Mouse (Mus musculus): ENCODE results near the gene Sidt2. TPM values are rescaled to one million over a fixed set of nuclear protein-coding genes. Genes with fewer than 3 reads are reported as not detected.

Gene Sidt2
- polyA plus RNA-seq, 1 experiment: 9.5 TPM

GRCm38 (mm10) chr9:45952890-45953289, 2.2 kb downstream of the Sidt2 start:
- Histone ChIP-seq H3K9me3 (no peaks in the 10 kb centered on the region), H3K36me3 (replicated peaks; ENCODE audit: low read length) (peaks cover 54% of the 10 kb centered on the region), H3K4me3 (replicated peaks) (peak overlapping the region; percentile 99), H3K27me3 (replicated peaks) (no peaks in the 10 kb centered on the region), H3K4me1 (peaks cover 32% of the 10 kb centered on the region)
- TF ChIP-seq GATA1 (IDR thresholded peaks at IDR 0.05; ENCODE audit: borderline replicate concordance, low read length): no peak
- TF ChIP-seq FLI1 (IDR thresholded peaks at IDR 0.05; ENCODE audit: low read length): no peak

- Histone ChIP-seq H3K4me3 (replicated peaks) (peak overlapping the region; percentile 48), H3K4me1 (peaks cover 34% of the 10 kb centered on the region), H3K36me3 (replicated peaks; ENCODE audit: low read length) (peaks cover 63% of the 10 kb centered on the region), H3K9me3 (no peaks in the 10 kb centered on the region), H3K27me3 (replicated peaks) (no peaks in the 10 kb centered on the region)
- no peak for TF ChIP-seq FLI1 (IDR thresholded peaks at IDR 0.05; ENCODE audit: low read length)
- TF ChIP-seq GATA1 (IDR thresholded peaks at IDR 0.05; ENCODE audit: borderline replicate concordance, low read length): no peak
These were observed 3.0 kb downstream of the Sidt2 start for GRCm38 (mm10) chr9:45952057-45952456.

GRCm38 (mm10) chr9:45946872-45947183, 8.2 kb downstream of the Sidt2 start:
- Histone ChIP-seq H3K27me3 (replicated peaks) (peaks cover 2% of the 10 kb centered on the region), H3K4me1 (peaks cover 36% of the 10 kb centered on the region), H3K9me3 (no peaks in the 10 kb centered on the region), H3K36me3 (replicated peaks; ENCODE audit: low read length) (peaks cover 96% of the 10 kb centered on the region), H3K4me3 (replicated peaks) (no peak overlapping the region)
- TF ChIP-seq FLI1 (IDR thresholded peaks at IDR 0.05; ENCODE audit: low read length) (no peak), GATA1 (IDR thresholded peaks at IDR 0.05; ENCODE audit: borderline replicate concordance, low read length) (no peak)

GRCm38 (mm10) chr9:45946182-45946871, 8.7 kb downstream of the Sidt2 start:
- TF ChIP-seq GATA1 (IDR thresholded peaks at IDR 0.05; ENCODE audit: borderline replicate concordance, low read length) (no peak), FLI1 (IDR thresholded peaks at IDR 0.05; ENCODE audit: low read length) (no peak)
- Histone ChIP-seq H3K27me3 (replicated peaks) (peaks cover 2% of the 10 kb centered on the region), H3K9me3 (no peaks in the 10 kb centered on the region), H3K36me3 (replicated peaks; ENCODE audit: low read length) (peaks cover 96% of the 10 kb centered on the region), H3K4me3 (replicated peaks) (no peak overlapping the region), H3K4me1 (peaks cover 36% of the 10 kb centered on the region)

- Histone ChIP-seq H3K9me3 (no peaks in the 10 kb centered on the region), H3K27me3 (replicated peaks) (peaks cover 2% of the 10 kb centered on the region), H3K4me1 (peaks cover 36% of the 10 kb centered on the region), H3K4me3 (replicated peaks) (no peak overlapping the region), H3K36me3 (replicated peaks; ENCODE audit: low read length) (peaks cover 99% of the 10 kb centered on the region)
- TF ChIP-seq FLI1 (IDR thresholded peaks at IDR 0.05; ENCODE audit: low read length): no peak
- TF ChIP-seq GATA1 (IDR thresholded peaks at IDR 0.05; ENCODE audit: borderline replicate concordance, low read length): no peak
These were observed 9.3 kb downstream of the Sidt2 start for GRCm38 (mm10) chr9:45945721-45946120.

- H3K9me3 ChIP-seq: no peaks in the 10 kb centered on the region
- peaks cover 95% of the 10 kb centered on the region for H3K36me3 ChIP-seq (replicated peaks; ENCODE audit: low read length)
- peaks cover 39% of the 10 kb centered on the region for H3K4me1 ChIP-seq
- H3K4me3 ChIP-seq (replicated peaks): no peak overlapping the region
- TF ChIP-seq FLI1 (IDR thresholded peaks at IDR 0.05; ENCODE audit: low read length) (no peak), GATA1 (IDR thresholded peaks at IDR 0.05; ENCODE audit: borderline replicate concordance, low read length) (no peak)
- H3K27me3 ChIP-seq (replicated peaks): peaks cover 2% of the 10 kb centered on the region
These were observed 10.3 kb downstream of the Sidt2 start for GRCm38 (mm10) chr9:45944506-45945400.

- no peak overlapping the region for H3K4me3 ChIP-seq (replicated peaks)
- H3K27me3 ChIP-seq (replicated peaks): peaks cover 2% of the 10 kb centered on the region
- H3K4me1 ChIP-seq: peaks cover 48% of the 10 kb centered on the region
- no peak for TF ChIP-seq GATA1 (IDR thresholded peaks at IDR 0.05; ENCODE audit: borderline replicate concordance, low read length)
- no peak for TF ChIP-seq FLI1 (IDR thresholded peaks at IDR 0.05; ENCODE audit: low read length)
- H3K9me3 ChIP-seq: no peaks in the 10 kb centered on the region
- H3K36me3 ChIP-seq (replicated peaks; ENCODE audit: low read length): peaks cover 95% of the 10 kb centered on the region
These were observed 11.2 kb downstream of the Sidt2 start for GRCm38 (mm10) chr9:45943628-45944505.

DNA sequence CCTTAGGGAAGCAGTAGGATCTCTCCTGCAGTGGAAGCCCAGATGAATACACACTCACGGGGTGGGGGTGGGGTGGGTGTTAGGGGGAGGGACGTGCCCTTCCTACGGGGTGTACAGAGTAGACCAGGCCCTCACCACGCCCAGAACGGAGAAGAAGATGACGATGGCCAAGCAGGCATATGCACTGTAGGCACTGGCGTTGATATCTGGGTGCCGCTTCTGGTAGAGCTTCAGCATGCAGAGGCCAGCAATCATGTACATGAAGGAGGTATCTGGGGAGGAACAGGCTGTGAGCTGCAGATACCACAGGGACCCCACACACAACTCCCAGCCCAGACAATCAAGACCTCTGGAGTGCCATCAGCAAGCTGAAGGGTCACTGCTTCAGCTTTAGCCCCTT, 12.1 kb downstream of the Sidt2 start:
- Histone ChIP-seq H3K9me3 (no peaks in the 10 kb centered on the region), H3K4me3 (replicated peaks) (no peak overlapping the region), H3K4me1 (peaks cover 49% of the 10 kb centered on the region), H3K27me3 (replicated peaks) (peaks cover 2% of the 10 kb centered on the region), H3K36me3 (replicated peaks; ENCODE audit: low read length) (peaks cover 96% of the 10 kb centered on the region)
- TF ChIP-seq FLI1 (IDR thresholded peaks at IDR 0.05; ENCODE audit: low read length) (no peak), GATA1 (IDR thresholded peaks at IDR 0.05; ENCODE audit: borderline replicate concordance, low read length) (no peak)

- TF ChIP-seq GATA1 (IDR thresholded peaks at IDR 0.05; ENCODE audit: borderline replicate concordance, low read length): no peak
- TF ChIP-seq FLI1 (IDR thresholded peaks at IDR 0.05; ENCODE audit: low read length): no peak
These were observed 12.6 kb downstream of the Sidt2 start for GRCm38 (mm10) chr9:45942464-45942863.

More at GRCm38 (mm10) chr9:45942464-45942863, 12.6 kb downstream of the Sidt2 start:
- peaks cover 96% of the 10 kb centered on the region for H3K36me3 ChIP-seq (replicated peaks; ENCODE audit: low read length)
- H3K27me3 ChIP-seq (replicated peaks): peaks cover 2% of the 10 kb centered on the region
- no peak overlapping the region for H3K4me3 ChIP-seq (replicated peaks)
- H3K9me3 ChIP-seq: no peaks in the 10 kb centered on the region
- peaks cover 49% of the 10 kb centered on the region for H3K4me1 ChIP-seq

Measured in megakaryocyte, embryonic 14.5 days (primary cell).